8 mouse cellular contexts compared by ENCODE assay signal in the genomic region with DNA sequence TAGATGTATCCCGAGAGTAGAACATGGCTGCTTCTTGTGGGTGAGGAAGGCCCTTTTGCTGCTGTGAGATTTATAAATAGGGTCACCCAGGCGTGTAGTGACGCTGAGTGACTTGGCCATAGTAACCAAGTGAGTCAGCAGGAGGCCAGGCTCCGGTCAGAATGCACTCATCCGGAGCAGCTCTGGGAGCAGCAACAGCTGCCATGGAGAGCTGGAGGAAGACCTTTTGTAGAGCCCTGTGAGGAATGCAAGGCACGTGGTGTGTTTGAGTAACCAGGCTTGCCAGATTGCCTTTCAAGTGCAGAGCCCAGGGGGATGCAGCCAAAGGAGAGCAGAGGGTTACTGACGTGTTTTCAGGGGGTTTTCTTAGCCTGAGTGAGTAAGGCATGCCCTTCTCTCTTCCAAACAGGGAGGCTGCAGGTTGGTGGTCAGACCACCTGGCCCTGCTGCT.
A peak's percentile ranks its signal among the peaks of the same experiment; 100 is the strongest.
DNase-seq lines count a peak whose midpoint lies in the region; ATAC-seq and TF ChIP-seq lines count a peak whose summit lies in the region.

No protein-coding gene starts in this region.

- H3K9me3 ChIP-seq in heart, embryonic 11.5 days (replicated peaks; ENCODE audit: control insufficient read depth, low read length) = no peaks in the 10 kb centered on the region
- H3K9me3 ChIP-seq in kidney, embryonic 15.5 days (replicated peaks) = no peaks in the 10 kb centered on the region
- H3K9me3 ChIP-seq in limb, embryonic 13.5 days = no peaks in the 10 kb centered on the region
- no peaks in the 10 kb centered on the region for H3K9me3 ChIP-seq in midbrain, postnatal 0 days (ENCODE audit: low read length)

- no peaks in the 10 kb centered on the region for H3K27me3 ChIP-seq in heart, embryonic 11.5 days (ENCODE audit: control insufficient read depth, insufficient read depth, low read length)
- H3K27me3 ChIP-seq in kidney, embryonic 15.5 days = no peaks in the 10 kb centered on the region
- no peaks in the 10 kb centered on the region for H3K27me3 ChIP-seq in limb, embryonic 13.5 days
- H3K27me3 ChIP-seq in midbrain, postnatal 0 days (ENCODE audit: insufficient read depth, low read length) = no peaks in the 10 kb centered on the region
- H3K27me3 ChIP-seq in testis, adult 2 months (ENCODE audit: control insufficient read depth, insufficient read depth, low read length) = no peaks in the 10 kb centered on the region

- DNase-seq in brain, adult 2 months (ENCODE audit: low read depth, low spot score) = peak; percentile 45
- peak; percentile 95 for DNase-seq in midbrain, postnatal 0 days (ENCODE audit: low spot score)

- H3K36me3 ChIP-seq in heart, embryonic 11.5 days (ENCODE audit: control insufficient read depth, insufficient read depth, low read length) = no peaks in the 10 kb centered on the region
- no peaks in the 10 kb centered on the region for H3K36me3 ChIP-seq in kidney, embryonic 15.5 days
- H3K36me3 ChIP-seq in limb, embryonic 13.5 days = no peaks in the 10 kb centered on the region
- H3K36me3 ChIP-seq in midbrain, postnatal 0 days (ENCODE audit: insufficient read depth, low read length) = no peaks in the 10 kb centered on the region
- no peaks in the 10 kb centered on the region for H3K36me3 ChIP-seq in testis, adult 2 months (ENCODE audit: control insufficient read depth, insufficient read depth, low read length)

- H3K27ac ChIP-seq in heart, embryonic 11.5 days (ENCODE audit: low read depth, low read length) = peak overlapping the region; percentile 91
- H3K27ac ChIP-seq in kidney, embryonic 15.5 days = peak overlapping the region; percentile 93
- H3K27ac ChIP-seq in limb, embryonic 13.5 days = peak overlapping the region; percentile 55
- H3K27ac ChIP-seq in midbrain, postnatal 0 days (ENCODE audit: low read depth, low read length) = peak overlapping the region; percentile 14; the same call in 1 of the 2 replicates
- H3K27ac ChIP-seq in testis, adult 2 months (ENCODE audit: control insufficient read depth, insufficient read depth, low read depth, low read length) = peak overlapping the region; percentile 10; the same call in 1 of the 2 replicates

- 4% methylated on average over 7 of the region's 7 CpGs for WGBS in heart, embryonic 11.5 days (ENCODE audit: insufficient replicate concordance)
- 1% methylated on average over 7 of the region's 7 CpGs for WGBS in kidney, embryonic 15.5 days
- 7% methylated on average over 7 of the region's 7 CpGs for WGBS in limb, embryonic 13.5 days
- 5% methylated on average over 7 of the region's 7 CpGs for WGBS in midbrain, postnatal 0 days

- H3K4me3 ChIP-seq in heart, embryonic 11.5 days (ENCODE audit: low read depth, low read length) = no peak overlapping the region
- no peak overlapping the region for H3K4me3 ChIP-seq in kidney, embryonic 15.5 days (replicated peaks)
- H3K4me3 ChIP-seq in limb, embryonic 13.5 days = no peak overlapping the region
- H3K4me3 ChIP-seq in midbrain, postnatal 0 days (ENCODE audit: low read depth, low read length) = no peak overlapping the region
- H3K4me3 ChIP-seq in testis, adult 2 months (ENCODE audit: control insufficient read depth, low read depth, low read length) = peak overlapping the region; percentile 62

- peak; percentile 34; the same call in 1 of the 2 replicates for ATAC-seq in erythroid progenitor cell, adult 5-6 weeks (replicated peaks; ENCODE audit: low FRiP score, poor library complexity, severe bottlenecking)
- peak; percentile 88 for ATAC-seq in heart, embryonic 11.5 days (replicated peaks; ENCODE audit: insufficient number of reproducible peaks, low FRiP score, low TSS enrichment)
- ATAC-seq in kidney, embryonic 15.5 days (replicated peaks; ENCODE audit: low FRiP score) = peak; percentile 100
- peak; percentile 94 for ATAC-seq in limb, embryonic 13.5 days (ENCODE audit: low FRiP score, low read depth)
- peak; percentile 90 for ATAC-seq in midbrain, postnatal 0 days (ENCODE audit: low FRiP score)
- ATAC-seq in megakaryocyte-erythroid progenitor cell, adult 5-6 weeks (replicated peaks; ENCODE audit: low FRiP score, low TSS enrichment, poor library complexity, severe bottlenecking) = no peak

- H3K9ac ChIP-seq in heart, embryonic 11.5 days (ENCODE audit: low read depth, low read length) = peak overlapping the region; percentile 43; the same call in 1 of the 2 replicates
- H3K9ac ChIP-seq in kidney, embryonic 15.5 days = no peak overlapping the region
- no peak overlapping the region for H3K9ac ChIP-seq in limb, embryonic 13.5 days
- H3K9ac ChIP-seq in midbrain, postnatal 0 days (replicated peaks; ENCODE audit: low read length, poor library complexity, severe bottlenecking) = no peak overlapping the region

- H3K4me1 ChIP-seq in heart, embryonic 11.5 days (ENCODE audit: control insufficient read depth, insufficient read depth, low read length) = peaks cover 13% of the 10 kb centered on the region
- peaks cover 17% of the 10 kb centered on the region for H3K4me1 ChIP-seq in kidney, embryonic 15.5 days
- peaks cover 13% of the 10 kb centered on the region for H3K4me1 ChIP-seq in limb, embryonic 13.5 days
- H3K4me1 ChIP-seq in midbrain, postnatal 0 days (ENCODE audit: insufficient read depth, low read length) = 0 out of 2 replicates have a peak, but pooled peaks cover 5% of the 10 kb centered on the region
- peaks cover 18% of the 10 kb centered on the region for H3K4me1 ChIP-seq in testis, adult 2 months (ENCODE audit: control insufficient read depth, insufficient read depth, low read length)

- H3K4me2 ChIP-seq in heart, embryonic 11.5 days = peak overlapping the region; percentile 41
- peak overlapping the region; percentile 22 for H3K4me2 ChIP-seq in kidney, embryonic 15.5 days
- peak overlapping the region; percentile 3 for H3K4me2 ChIP-seq in limb, embryonic 13.5 days (replicated peaks)
- H3K4me2 ChIP-seq in midbrain, postnatal 0 days (ENCODE audit: low read depth, low read length, poor library complexity, severe bottlenecking) = no peak overlapping the region

- TF ChIP-seq POLR2A in testis, adult 2 months (IDR thresholded peaks at IDR 0.05; ENCODE audit: control insufficient read depth, low read depth, low read length) = no peak

- TF ChIP-seq CTCF in midbrain, postnatal 0 days (IDR thresholded peaks at IDR 0.05) = no peak
- TF ChIP-seq CTCF in testis, adult 2 months (IDR thresholded peaks at IDR 0.05; ENCODE audit: control insufficient read depth, insufficient read depth, insufficient replicate concordance, low read depth, low read length) = no peak

Comparison
In these comparisons a context has a peak if more than half of its experiments do, and no peak if none do; other contexts are left out.
1. H3K27ac ChIP-seq: peak in every context shown above with its lines; median percentile 93 in kidney, embryonic 15.5 days; 91 in heart, embryonic 11.5 days; 55 in limb, embryonic 13.5 days; 14 in midbrain, postnatal 0 days; 10 in testis, adult 2 months.